Mouse (Mus musculus): ENCODE measurements around the gene Icam4. TPM values are rescaled to one million over a fixed set of nuclear protein-coding genes. Genes with fewer than 3 reads are reported as not detected.

Icam4 gene
- 5.6 and 6.1 TPM in 2 replicates for polyA plus RNA-seq (2014; fragmentation: Nextera tagmentation; extraction: Ambion mirVana)

DNA sequence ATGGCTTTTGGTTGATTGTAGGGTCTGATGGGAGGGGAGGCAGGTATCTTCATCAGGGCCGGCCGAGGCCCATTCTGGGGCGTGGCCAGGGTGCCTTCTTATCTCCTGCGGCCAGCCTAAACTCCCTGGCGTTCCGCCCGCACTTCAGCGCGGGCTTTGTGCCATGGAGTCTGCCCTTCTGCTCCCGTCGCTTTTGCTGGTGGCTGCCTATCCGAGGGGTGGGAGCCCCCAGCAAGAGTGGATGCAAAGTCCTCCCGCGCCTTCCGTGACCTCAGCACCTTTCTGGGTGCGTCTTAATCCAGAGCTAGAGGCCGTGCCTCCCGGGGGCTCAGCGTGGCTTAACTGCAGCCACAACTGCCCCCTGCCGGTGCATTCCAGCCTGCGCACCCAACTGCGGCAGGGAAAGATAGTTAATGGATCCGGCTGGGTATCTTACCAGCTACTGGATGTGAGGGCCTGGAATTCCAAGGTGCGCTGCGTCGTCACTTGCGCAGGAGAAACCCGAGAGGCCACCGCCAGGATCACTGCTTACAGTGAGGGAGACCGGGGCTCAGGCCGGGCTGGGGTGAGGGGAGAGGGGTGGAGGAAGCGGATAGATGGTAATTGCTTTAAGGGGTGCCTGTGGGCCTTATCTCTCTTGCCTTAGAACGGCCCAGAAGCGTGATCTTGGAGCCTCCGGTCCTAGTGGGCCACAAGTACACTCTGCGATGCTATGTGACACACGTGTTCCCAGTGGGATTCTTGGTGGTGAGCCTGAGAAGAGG is at the start of gene Icam4:
Gene Icam4 (plus strand): TSS at position 83 of the 764 bp plus-strand sequence.
- 2% methylated on average over 37 of the region's 37 CpGs for WGBS
- Histone ChIP-seq H3K36me3 (replicated peaks; ENCODE audit: control insufficient read depth, insufficient read depth, low read depth, low read length) (no peaks in the 10 kb centered on the region), H3K9ac (replicated peaks; ENCODE audit: low read length) (peak within 1 kb of the TSS; percentile 44), H3K4me1 (ENCODE audit: control insufficient read depth, insufficient read depth, low read length) (peaks cover 4% of the 10 kb centered on the region), H3K9me3 (replicated peaks; ENCODE audit: control insufficient read depth, low read length) (no peaks in the 10 kb centered on the region), H3K4me3 (ENCODE audit: low read depth, low read length) (peak within 1 kb of the TSS; percentile 23), H3K27ac (replicated peaks; ENCODE audit: low read depth, low read length) (no peak within 1 kb of the TSS), H3K4me2 (ENCODE audit: low read depth, low read length) (peak within 1 kb of the TSS; percentile 57), H3K27me3 (ENCODE audit: control insufficient read depth, insufficient read depth, low read length) (peaks cover 30% of the 10 kb centered on the region)
- ATAC-seq (replicated peaks; ENCODE audit: insufficient number of reproducible peaks, low FRiP score, low TSS enrichment, low read depth) (no peak), DNase-seq (ENCODE audit: low spot score) (peak; percentile 86)

DNA sequence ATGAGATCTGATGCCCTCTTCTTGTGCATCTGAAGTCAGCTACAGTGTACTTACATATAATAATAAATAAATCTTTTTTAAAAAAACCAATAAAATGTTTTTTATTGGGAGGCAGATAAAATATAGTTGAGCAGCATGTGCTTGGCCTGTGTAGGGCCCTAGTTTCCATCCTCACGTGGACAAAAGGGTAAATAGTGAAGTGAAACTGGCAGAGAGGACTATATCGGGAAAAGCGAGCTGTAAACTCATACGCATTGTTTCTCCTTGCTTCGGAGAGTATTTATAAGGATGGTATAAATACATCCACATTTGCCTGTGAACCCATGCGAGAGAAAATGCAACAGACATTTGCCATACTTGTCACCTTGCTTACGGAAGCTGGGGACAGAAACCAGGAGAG is 49.4 kb upstream of the Icam4 start:
- H3K9ac ChIP-seq (replicated peaks; ENCODE audit: low read length) = no peak overlapping the region
- H3K4me2 ChIP-seq (ENCODE audit: low read depth, low read length) = no peak overlapping the region
- no peak for DNase-seq (ENCODE audit: low spot score)
- H3K4me3 ChIP-seq (ENCODE audit: low read depth, low read length) = no peak overlapping the region
- 91% methylated on average over 7 of the region's 7 CpGs for WGBS
- H3K9me3 ChIP-seq (replicated peaks; ENCODE audit: control insufficient read depth, low read length) = no peaks in the 10 kb centered on the region
- H3K36me3 ChIP-seq (replicated peaks; ENCODE audit: control insufficient read depth, insufficient read depth, low read depth, low read length) = no peaks in the 10 kb centered on the region; the same call in 1 of the 2 replicates
- no peak overlapping the region for H3K27ac ChIP-seq (replicated peaks; ENCODE audit: low read depth, low read length)
- ATAC-seq (replicated peaks; ENCODE audit: insufficient number of reproducible peaks, low FRiP score, low TSS enrichment, low read depth) = no peak
- H3K4me1 ChIP-seq (ENCODE audit: control insufficient read depth, insufficient read depth, low read length) = no peaks in the 10 kb centered on the region; the same call in 1 of the 2 replicates
- H3K27me3 ChIP-seq (ENCODE audit: control insufficient read depth, insufficient read depth, low read length) = no peaks in the 10 kb centered on the region

DNA sequence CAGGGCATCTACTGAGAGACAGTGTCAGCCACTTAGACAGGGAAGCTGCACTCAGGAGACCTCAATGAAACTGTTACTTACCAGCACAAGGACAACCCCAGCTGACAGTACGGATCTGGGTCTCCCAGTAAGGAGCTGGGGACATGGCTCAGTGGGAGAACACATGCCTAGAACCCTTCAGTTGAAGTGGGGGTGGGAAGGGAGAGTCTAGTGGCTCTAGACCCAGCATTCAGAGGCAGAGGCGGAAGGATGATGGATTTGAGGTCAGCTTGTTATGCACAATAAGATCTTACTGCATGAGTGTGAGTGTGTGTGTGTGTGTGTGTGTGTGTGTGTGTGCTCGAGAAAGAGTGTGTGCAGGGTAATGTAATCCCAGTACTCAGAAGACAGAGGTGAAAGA is 47.0 kb upstream of the Icam4 start:
- Histone ChIP-seq H3K9me3 (replicated peaks; ENCODE audit: control insufficient read depth, low read length) (no peaks in the 10 kb centered on the region), H3K27ac (replicated peaks; ENCODE audit: low read depth, low read length) (no peak overlapping the region), H3K4me1 (ENCODE audit: control insufficient read depth, insufficient read depth, low read length) (no peaks in the 10 kb centered on the region), H3K27me3 (ENCODE audit: control insufficient read depth, insufficient read depth, low read length) (no peaks in the 10 kb centered on the region), H3K36me3 (replicated peaks; ENCODE audit: control insufficient read depth, insufficient read depth, low read depth, low read length) (no peaks in the 10 kb centered on the region), H3K4me2 (ENCODE audit: low read depth, low read length) (no peak overlapping the region), H3K9ac (replicated peaks; ENCODE audit: low read length) (no peak overlapping the region), H3K4me3 (ENCODE audit: low read depth, low read length) (no peak overlapping the region)
- ATAC-seq (replicated peaks; ENCODE audit: insufficient number of reproducible peaks, low FRiP score, low TSS enrichment, low read depth) = no peak
- 70% methylated on average over 3 of the region's 3 CpGs for WGBS
- DNase-seq (ENCODE audit: low spot score) = no peak

DNA sequence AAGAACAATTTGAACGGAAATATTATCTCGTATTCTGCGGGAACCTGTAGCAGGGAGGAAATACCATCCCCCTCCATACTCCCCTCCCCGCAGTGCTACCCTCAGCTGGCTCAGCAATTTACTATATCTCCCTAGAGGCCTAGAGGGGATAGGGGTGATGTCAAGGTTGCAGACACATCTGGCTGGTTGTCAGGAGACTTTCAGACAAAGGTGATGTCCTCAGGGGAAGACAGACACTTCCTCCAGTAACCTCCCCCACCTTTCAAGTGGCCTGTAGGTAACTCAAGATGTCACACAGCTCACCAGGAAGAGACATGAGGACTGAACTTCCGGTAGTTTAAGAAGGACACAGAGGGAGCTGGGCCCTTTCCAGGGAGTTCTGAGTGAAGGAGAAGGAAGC is 46.0 kb upstream of the Icam4 start:
- Histone ChIP-seq H3K27me3 (ENCODE audit: control insufficient read depth, insufficient read depth, low read length) (no peaks in the 10 kb centered on the region), H3K4me3 (ENCODE audit: low read depth, low read length) (no peak overlapping the region), H3K36me3 (replicated peaks; ENCODE audit: control insufficient read depth, insufficient read depth, low read depth, low read length) (no peaks in the 10 kb centered on the region), H3K4me2 (ENCODE audit: low read depth, low read length) (no peak overlapping the region), H3K27ac (replicated peaks; ENCODE audit: low read depth, low read length) (no peak overlapping the region), H3K9ac (replicated peaks; ENCODE audit: low read length) (no peak overlapping the region), H3K9me3 (replicated peaks; ENCODE audit: control insufficient read depth, low read length) (no peaks in the 10 kb centered on the region), H3K4me1 (ENCODE audit: control insufficient read depth, insufficient read depth, low read length) (no peaks in the 10 kb centered on the region)
- DNase-seq (ENCODE audit: low spot score) = peak; percentile 26
- no peak for ATAC-seq (replicated peaks; ENCODE audit: insufficient number of reproducible peaks, low FRiP score, low TSS enrichment, low read depth)
- WGBS = 24% methylated on average over 5 of the region's 5 CpGs

DNA sequence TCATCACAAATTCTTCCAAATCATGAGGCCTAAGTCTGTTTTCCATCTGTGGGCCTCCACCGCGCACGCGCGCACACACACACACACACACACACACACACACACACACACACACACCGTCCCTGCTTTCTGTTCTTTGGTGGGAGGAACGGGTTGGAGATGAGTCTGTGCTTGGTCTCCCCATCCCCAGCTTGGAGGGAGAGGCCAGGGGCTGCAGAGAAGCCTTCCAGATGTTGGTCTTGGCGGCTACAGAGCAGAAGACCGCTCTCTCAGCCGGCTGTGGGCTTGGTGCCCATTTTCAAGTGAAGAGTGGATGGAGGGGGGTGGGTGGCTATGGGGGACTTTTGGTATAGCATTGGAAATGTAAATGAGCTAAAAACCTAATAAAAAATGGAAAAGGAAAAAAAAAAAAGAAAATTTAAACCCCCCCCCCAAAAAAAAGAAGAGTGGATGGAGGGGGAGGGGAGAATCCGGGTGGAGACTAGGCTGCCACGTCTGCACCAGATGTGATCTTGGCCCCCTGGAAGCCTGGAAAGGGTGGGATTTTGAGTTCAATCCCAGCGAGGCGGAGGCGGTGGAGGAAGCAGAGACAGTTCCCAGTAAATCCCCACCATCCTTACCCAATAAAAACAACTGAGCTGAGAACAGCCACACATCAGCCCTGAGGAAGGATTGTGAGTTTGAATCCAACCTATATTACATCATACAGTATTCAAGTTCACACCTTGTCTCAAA is 42.1 kb upstream of the Icam4 start:
- DNase-seq (ENCODE audit: low spot score) (no peak), ATAC-seq (replicated peaks; ENCODE audit: insufficient number of reproducible peaks, low FRiP score, low TSS enrichment, low read depth) (0 out of 2 replicates have a peak, but pooled peaks have one; percentile 30)
- 64% methylated on average over 15 of the region's 15 CpGs for WGBS
- Histone ChIP-seq H3K9ac (replicated peaks; ENCODE audit: low read length) (no peak overlapping the region), H3K4me1 (ENCODE audit: control insufficient read depth, insufficient read depth, low read length) (no peaks in the 10 kb centered on the region; the same call in 1 of the 2 replicates), H3K36me3 (replicated peaks; ENCODE audit: control insufficient read depth, insufficient read depth, low read depth, low read length) (no peaks in the 10 kb centered on the region), H3K4me3 (ENCODE audit: low read depth, low read length) (no peak overlapping the region), H3K27ac (replicated peaks; ENCODE audit: low read depth, low read length) (no peak overlapping the region), H3K4me2 (ENCODE audit: low read depth, low read length) (no peak overlapping the region), H3K27me3 (ENCODE audit: control insufficient read depth, insufficient read depth, low read length) (no peaks in the 10 kb centered on the region), H3K9me3 (replicated peaks; ENCODE audit: control insufficient read depth, low read length) (no peaks in the 10 kb centered on the region)

DNA sequence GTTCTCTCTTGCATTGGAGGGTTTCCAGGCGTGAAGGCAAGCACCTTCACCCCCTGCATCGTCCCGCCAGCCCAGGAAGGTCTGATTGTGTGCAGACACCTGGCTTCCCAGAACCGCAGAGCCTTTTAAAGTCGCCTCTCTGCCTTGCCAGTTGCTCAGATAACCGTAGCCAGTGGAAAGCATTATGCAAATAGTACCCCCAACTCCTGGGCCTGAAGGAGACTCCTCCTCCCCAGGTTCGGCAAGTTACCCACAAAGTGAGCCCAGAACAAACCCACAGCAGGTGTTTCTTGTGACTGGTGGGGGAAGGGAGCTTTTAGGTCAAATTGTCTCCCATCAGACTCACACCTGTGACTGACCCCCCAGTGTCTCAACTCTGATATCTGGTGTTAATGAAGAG is 41.2 kb upstream of the Icam4 start:
- 24% methylated on average over 7 of the region's 7 CpGs for WGBS
- H3K27ac ChIP-seq (replicated peaks; ENCODE audit: low read depth, low read length) = no peak overlapping the region

DNA sequence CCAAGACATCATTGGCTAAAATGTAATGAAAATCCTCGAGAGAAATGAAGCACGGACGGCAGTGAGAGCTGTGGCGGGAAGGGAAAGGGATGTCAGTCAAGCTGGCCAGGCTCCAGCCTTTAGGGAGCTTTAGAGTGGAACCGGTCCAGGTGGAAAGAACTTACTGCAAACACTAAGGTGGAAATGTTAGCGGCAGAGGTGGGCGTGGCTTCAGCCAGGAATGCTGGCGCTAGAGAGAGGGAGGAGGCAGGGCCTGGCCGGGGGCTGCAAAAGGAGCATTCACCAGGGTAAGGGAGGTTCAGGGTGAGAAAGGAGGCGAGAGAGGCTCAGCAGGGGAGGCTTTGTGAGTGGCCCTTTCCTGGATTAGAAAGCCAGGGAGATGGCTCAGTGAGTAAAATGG is 38.3 kb upstream of the Icam4 start:
- no peak overlapping the region for H3K4me3 ChIP-seq (ENCODE audit: low read depth, low read length)
- H3K36me3 ChIP-seq (replicated peaks; ENCODE audit: control insufficient read depth, insufficient read depth, low read depth, low read length) = no peaks in the 10 kb centered on the region
- no peaks in the 10 kb centered on the region for H3K9me3 ChIP-seq (replicated peaks; ENCODE audit: control insufficient read depth, low read length)
- no peaks in the 10 kb centered on the region for H3K27me3 ChIP-seq (ENCODE audit: control insufficient read depth, insufficient read depth, low read length)
- peak overlapping the region; percentile 34; the same call in 1 of the 2 replicates for H3K9ac ChIP-seq (replicated peaks; ENCODE audit: low read length)
- no peaks in the 10 kb centered on the region; the same call in 1 of the 2 replicates for H3K4me1 ChIP-seq (ENCODE audit: control insufficient read depth, insufficient read depth, low read length)
- 5% methylated on average over 10 of the region's 10 CpGs for WGBS
- H3K27ac ChIP-seq (replicated peaks; ENCODE audit: low read depth, low read length) = no peak overlapping the region
- ATAC-seq (replicated peaks; ENCODE audit: insufficient number of reproducible peaks, low FRiP score, low TSS enrichment, low read depth) (no peak), DNase-seq (ENCODE audit: low spot score) (peak; percentile 66)
- H3K4me2 ChIP-seq (ENCODE audit: low read depth, low read length) = peak overlapping the region; percentile 5; the same call in 1 of the 2 replicates

More for the DNA sequence above, 41.2 kb upstream of the Icam4 start:
- ATAC-seq (replicated peaks; ENCODE audit: insufficient number of reproducible peaks, low FRiP score, low TSS enrichment, low read depth) (no peak), DNase-seq (ENCODE audit: low spot score) (no peak)
- H3K36me3 ChIP-seq (replicated peaks; ENCODE audit: control insufficient read depth, insufficient read depth, low read depth, low read length) = no peaks in the 10 kb centered on the region
- H3K27me3 ChIP-seq (ENCODE audit: control insufficient read depth, insufficient read depth, low read length) = no peaks in the 10 kb centered on the region
- no peaks in the 10 kb centered on the region for H3K9me3 ChIP-seq (replicated peaks; ENCODE audit: control insufficient read depth, low read length)
- no peak overlapping the region for H3K9ac ChIP-seq (replicated peaks; ENCODE audit: low read length)
- no peak overlapping the region for H3K4me2 ChIP-seq (ENCODE audit: low read depth, low read length)
- no peaks in the 10 kb centered on the region; the same call in 1 of the 2 replicates for H3K4me1 ChIP-seq (ENCODE audit: control insufficient read depth, insufficient read depth, low read length)
- no peak overlapping the region for H3K4me3 ChIP-seq (ENCODE audit: low read depth, low read length)

DNA sequence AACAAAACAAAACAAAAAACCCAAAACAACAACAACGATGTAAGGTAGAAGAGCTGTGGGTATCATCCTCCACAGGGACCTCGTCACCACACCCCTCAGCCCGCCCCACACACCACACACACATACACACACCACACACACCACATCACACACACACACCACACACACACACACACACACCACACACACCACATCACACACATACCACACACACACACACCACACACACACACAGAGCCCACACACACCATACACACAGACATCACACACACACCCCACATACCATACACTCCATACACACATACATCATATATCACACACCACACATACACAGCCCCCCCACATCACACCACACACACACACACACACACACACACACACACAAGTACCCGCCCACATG is 37.6 kb upstream of the Icam4 start:
- DNase-seq (ENCODE audit: low spot score) = no peak
- Histone ChIP-seq H3K4me3 (ENCODE audit: low read depth, low read length) (no peak overlapping the region), H3K9ac (replicated peaks; ENCODE audit: low read length) (no peak overlapping the region), H3K27me3 (ENCODE audit: control insufficient read depth, insufficient read depth, low read length) (no peaks in the 10 kb centered on the region), H3K9me3 (replicated peaks; ENCODE audit: control insufficient read depth, low read length) (no peaks in the 10 kb centered on the region), H3K4me2 (ENCODE audit: low read depth, low read length) (no peak overlapping the region), H3K27ac (replicated peaks; ENCODE audit: low read depth, low read length) (no peak overlapping the region), H3K36me3 (replicated peaks; ENCODE audit: control insufficient read depth, insufficient read depth, low read depth, low read length) (no peaks in the 10 kb centered on the region), H3K4me1 (ENCODE audit: control insufficient read depth, insufficient read depth, low read length) (no peaks in the 10 kb centered on the region; the same call in 1 of the 2 replicates)
- WGBS = 92% methylated on average over 4 of the region's 4 CpGs
- ATAC-seq (replicated peaks; ENCODE audit: insufficient number of reproducible peaks, low FRiP score, low TSS enrichment, low read depth) = 0 out of 2 replicates have a peak, but pooled peaks have one; percentile 16

Measured in embryonic facial prominence, embryonic 11.5 days (tissue).